Mouse (Mus musculus) heart, embryonic 15.5 days (tissue): Measurements from ENCODE around the gene Gm20683. TPM values are rescaled to one million over a fixed set of nuclear protein-coding genes. Genes with fewer than 3 reads are reported as not detected.

ENCODE experiments used
- ATAC-seq: fragments of 200-750 bp; cut with Nextera tagmentation; replicated peaks from 2 replicates; pipeline ENCODE4 v1.8.0; 2017; ENCODE audit warnings: low read depth, moderate TSS enrichment; ENCODE audit not compliant: insufficient number of reproducible peaks, insufficient read depth, low FRiP score
- H3K27ac ChIP-seq: fragments of 300-500 bp; sonication (generic); 2 replicates; pipeline ENCODE4 v1.5.1; 2015; ENCODE audit warnings: mild to moderate bottlenecking, inconsistent platforms
- H3K27me3 ChIP-seq: fragments of 300-500 bp; sonication (generic); 2 replicates; pipeline ENCODE4 v1.6.1; 2015; ENCODE audit warnings: inconsistent platforms
- H3K36me3 ChIP-seq: fragments of 300-500 bp; sonication (generic); 2 replicates; pipeline ENCODE4 v1.6.1; 2015; ENCODE audit warnings: mild to moderate bottlenecking, inconsistent platforms
- H3K4me1 ChIP-seq: fragments of 300-500 bp; sonication (generic); replicated peaks from 2 replicates; pipeline ENCODE4 v1.6.1; 2015; ENCODE audit warnings: inconsistent platforms
- H3K4me2 ChIP-seq: fragments of 300-500 bp; sonication (generic); 2 replicates; pipeline ENCODE4 v1.6.1; 2015; ENCODE audit warnings: inconsistent platforms, mild to moderate bottlenecking, moderate library complexity
- H3K4me3 ChIP-seq: fragments of 300-500 bp; sonication (generic); 2 replicates; pipeline ENCODE4 v1.5.1; 2015; ENCODE audit warnings: mild to moderate bottlenecking, inconsistent platforms
- H3K9ac ChIP-seq: fragments of 300-500 bp; sonication (generic); 2 replicates; pipeline ENCODE4 v1.6.1; 2015; ENCODE audit warnings: mild to moderate bottlenecking, inconsistent platforms
- H3K9me3 ChIP-seq: fragments of 300-500 bp; sonication (generic); replicated peaks from 2 replicates; pipeline ENCODE4 v1.6.1; 2016; ENCODE audit warnings: inconsistent platforms
- WGBS: fragments of 180-500 bp; shearing (Covaris S2); methylation state at CpG from one replicate; pipeline ENCODE4 v1.1.7; 2015; ENCODE audit warnings: mixed read lengths; 5-methylcytosine and 5-hydroxymethylcytosine counted together
- polyA plus RNA-seq: library from polyadenylated mRNA; unstranded; fragments of >200 nt; fragmentation: Nextera tagmentation; extraction: Ambion mirVana; gene quantifications from 2 replicates; pipeline ENCODE4 v1.2.1, GENCODE M21; 2015

Gene Gm20683
- polyA plus RNA-seq, 1 experiment from 2014 or later, result 1.7 TPM

DNA sequence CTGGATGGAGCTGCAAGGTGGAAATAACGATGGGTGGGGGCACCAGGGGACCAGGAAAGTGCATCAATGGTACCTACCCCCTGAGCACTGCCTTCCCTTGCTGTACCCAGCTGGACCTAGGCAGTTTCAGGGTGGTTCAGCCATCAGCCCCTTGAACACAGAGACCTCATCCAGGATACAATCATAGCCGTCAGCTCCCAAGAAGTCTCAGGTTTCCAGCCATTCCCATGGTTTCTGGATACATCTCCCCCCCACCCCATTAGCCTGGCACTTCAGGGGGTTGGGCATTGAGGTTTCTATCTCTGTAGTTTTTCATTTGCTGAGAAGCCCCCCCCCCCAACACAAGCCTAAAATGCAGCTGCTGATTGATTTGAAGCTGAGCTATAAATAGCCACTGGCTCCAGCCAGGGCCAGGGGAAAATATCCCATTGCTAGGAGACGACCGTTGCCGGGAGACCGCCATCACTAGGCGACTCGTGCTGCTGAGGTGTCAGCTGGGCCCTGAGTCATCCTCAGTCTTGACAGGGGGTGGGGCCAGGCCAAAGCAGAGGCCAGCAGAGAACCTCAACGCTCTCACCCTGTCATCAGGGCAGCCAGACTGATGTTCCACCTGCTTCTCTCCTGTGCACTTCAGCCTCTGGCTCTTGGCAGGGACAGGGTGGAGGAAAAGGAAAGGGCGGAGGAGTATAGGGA is 38.6 kb downstream of the Gm20683 start:
- H3K4me2 ChIP-seq, result peak overlapping the region; percentile 27; the same call in 1 of the 2 replicates
- no peak overlapping the region for H3K27ac ChIP-seq
- WGBS, result 7% methylated on average over 10 of the region's 10 CpGs

DNA sequence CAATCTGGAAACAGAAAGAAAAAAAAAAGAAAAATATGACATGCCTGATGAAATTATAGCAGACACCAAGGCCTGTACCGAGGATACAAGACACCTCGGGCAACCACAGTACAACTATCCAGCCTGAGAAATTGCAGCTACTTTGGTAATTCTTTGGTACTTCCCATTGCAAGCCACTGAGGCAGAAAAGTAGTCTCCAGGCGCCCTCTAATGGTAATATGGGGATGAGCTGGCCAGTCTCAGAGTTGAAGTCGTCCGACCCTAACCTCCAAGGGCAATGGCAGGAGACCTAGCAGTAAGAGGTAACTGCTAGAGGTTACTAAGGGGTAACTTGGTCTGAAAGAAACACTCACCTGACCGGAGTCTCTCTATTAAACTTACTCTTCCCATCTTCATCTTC is 40.5 kb downstream of the Gm20683 start:
- WGBS, result 5% methylated on average over 6 of the region's 6 CpGs

More for the DNA sequence above, 38.6 kb downstream of the Gm20683 start:
- no peak overlapping the region for H3K4me3 ChIP-seq
- H3K4me1 ChIP-seq, result peaks cover 9% of the 10 kb centered on the region
- no peaks in the 10 kb centered on the region for H3K36me3 ChIP-seq
- peak; percentile 82 for ATAC-seq
- H3K9ac ChIP-seq, result no peak overlapping the region
- H3K27me3 ChIP-seq, result peaks cover 17% of the 10 kb centered on the region
- H3K9me3 ChIP-seq, result no peaks in the 10 kb centered on the region

DNA sequence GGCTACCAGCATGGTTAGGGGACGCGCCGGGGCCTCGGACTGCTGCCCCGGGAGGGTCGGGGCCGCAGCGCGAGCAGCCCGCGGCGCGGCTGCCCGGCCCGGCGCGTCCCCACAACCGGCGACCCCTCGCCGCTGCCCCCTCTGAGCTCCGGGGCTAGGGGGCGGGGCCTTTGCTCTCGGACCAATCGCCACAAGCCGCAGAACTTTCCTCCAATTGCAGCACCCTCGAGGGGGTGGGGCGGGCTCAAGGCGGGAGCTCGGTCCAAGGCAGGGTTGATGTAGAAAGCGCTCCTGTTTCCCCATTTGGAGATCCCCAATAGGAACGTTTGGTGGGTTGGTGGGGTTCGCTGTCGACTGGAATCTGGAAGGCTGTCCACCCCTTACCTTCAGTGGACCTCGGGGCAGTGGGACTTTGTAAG is 44.6 kb downstream of the Gm20683 start, which contains the start of gene Metrn:
TSS of gene Metrn (minus strand) at position 186 of the 419 bp plus-strand sequence.
- Histone ChIP-seq H3K4me1 (peaks cover 31% of the 10 kb centered on the region), H3K4me2 (peak within 1 kb of the TSS; percentile 82), H3K27me3 (peaks cover 5% of the 10 kb centered on the region), H3K36me3 (no peaks in the 10 kb centered on the region), H3K9ac (peak within 1 kb of the TSS; percentile 65), H3K27ac (no peak within 1 kb of the TSS), H3K4me3 (peak within 1 kb of the TSS; percentile 69), H3K9me3 (no peaks in the 10 kb centered on the region)
- peak; percentile 78 for ATAC-seq
- 0% methylated on average over 35 of the region's 35 CpGs for WGBS

More for the DNA sequence above, 40.5 kb downstream of the Gm20683 start:
- Histone ChIP-seq H3K4me2 (no peak overlapping the region), H3K9ac (no peak overlapping the region), H3K4me3 (no peak overlapping the region), H3K9me3 (no peaks in the 10 kb centered on the region), H3K36me3 (no peaks in the 10 kb centered on the region), H3K27ac (no peak overlapping the region), H3K27me3 (peaks cover 15% of the 10 kb centered on the region), H3K4me1 (peaks cover 14% of the 10 kb centered on the region)
- ATAC-seq, result no peak

DNA sequence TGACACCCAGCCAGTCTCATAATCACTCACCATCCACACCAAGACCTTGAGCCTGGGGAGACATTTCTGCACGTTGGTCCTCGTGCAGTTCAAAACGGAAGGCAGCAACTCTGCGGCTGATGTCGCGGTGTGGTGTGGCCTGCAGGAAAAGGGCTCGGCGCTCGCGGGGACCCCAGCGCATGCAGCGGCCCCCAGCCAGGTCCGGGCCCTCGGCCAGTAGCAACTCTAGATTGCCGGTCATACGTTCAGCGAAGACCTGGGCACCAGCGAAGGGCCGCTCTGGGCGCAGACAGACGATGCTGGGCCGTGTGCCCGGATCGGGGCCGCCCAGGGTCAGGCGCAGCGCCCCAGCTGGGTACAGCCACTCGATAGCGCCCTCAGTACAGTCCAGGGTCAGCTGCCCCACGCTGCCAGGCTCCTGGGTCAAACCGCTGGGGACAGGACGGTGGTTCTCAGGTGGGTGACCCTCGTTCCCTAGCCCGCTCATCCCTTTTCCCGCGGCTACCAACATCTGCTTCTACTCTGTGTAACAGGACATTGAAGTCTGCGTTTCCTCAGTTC is 45.3 kb downstream of the Gm20683 start:
- no peak for ATAC-seq
- H3K36me3 ChIP-seq, result no peaks in the 10 kb centered on the region
- peaks cover 35% of the 10 kb centered on the region for H3K4me1 ChIP-seq
- H3K4me2 ChIP-seq, result peak overlapping the region; percentile 82
- H3K4me3 ChIP-seq, result peak overlapping the region; percentile 69
- no peaks in the 10 kb centered on the region for H3K9me3 ChIP-seq
- peak overlapping the region; percentile 65 for H3K9ac ChIP-seq
- peaks cover 1% of the 10 kb centered on the region; the same call in 1 of the 2 replicates for H3K27me3 ChIP-seq
- WGBS, result 4% methylated on average over 37 of the region's 37 CpGs
- no peak overlapping the region for H3K27ac ChIP-seq

DNA sequence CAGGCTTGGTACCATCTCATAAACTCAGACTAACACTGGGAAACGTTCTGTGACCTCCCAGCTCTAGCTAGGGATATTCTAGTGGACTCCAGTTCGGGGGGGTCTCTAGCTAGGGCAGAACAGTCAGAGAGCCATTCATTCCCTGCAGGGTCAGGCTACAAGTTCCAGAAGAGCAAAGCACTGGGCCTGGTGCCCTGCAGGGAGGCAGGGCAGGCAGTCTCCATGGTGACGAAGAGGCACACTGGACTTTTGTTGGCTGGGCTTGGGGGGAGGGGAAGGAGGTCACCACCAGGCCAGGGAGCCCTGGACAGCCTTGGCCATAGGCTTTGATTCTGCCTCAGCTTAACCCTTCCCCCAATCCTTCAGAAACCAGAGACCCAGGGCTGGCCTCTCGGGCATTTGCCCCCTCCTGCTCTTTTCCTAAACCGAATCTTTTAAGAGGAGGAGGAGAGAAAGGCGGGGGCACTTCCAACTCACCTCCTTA is 45.9 kb downstream of the Gm20683 start, which contains the start of gene AC134908.4:
TSS of gene AC134908.4 (minus strand) at position 51 of the 484 bp plus-strand sequence.
- peak within 1 kb of the TSS; percentile 65 for H3K9ac ChIP-seq
- no peaks in the 10 kb centered on the region for H3K36me3 ChIP-seq
- 35% methylated on average over 6 of the region's 6 CpGs for WGBS
- peak within 1 kb of the TSS; percentile 69 for H3K4me3 ChIP-seq
- no peak within 1 kb of the TSS for H3K27ac ChIP-seq
- H3K4me2 ChIP-seq, result peak within 1 kb of the TSS; percentile 82
- H3K4me1 ChIP-seq, result peaks cover 41% of the 10 kb centered on the region
- no peaks in the 10 kb centered on the region for H3K9me3 ChIP-seq
- H3K27me3 ChIP-seq, result no peaks in the 10 kb centered on the region
- ATAC-seq, result no peak

DNA sequence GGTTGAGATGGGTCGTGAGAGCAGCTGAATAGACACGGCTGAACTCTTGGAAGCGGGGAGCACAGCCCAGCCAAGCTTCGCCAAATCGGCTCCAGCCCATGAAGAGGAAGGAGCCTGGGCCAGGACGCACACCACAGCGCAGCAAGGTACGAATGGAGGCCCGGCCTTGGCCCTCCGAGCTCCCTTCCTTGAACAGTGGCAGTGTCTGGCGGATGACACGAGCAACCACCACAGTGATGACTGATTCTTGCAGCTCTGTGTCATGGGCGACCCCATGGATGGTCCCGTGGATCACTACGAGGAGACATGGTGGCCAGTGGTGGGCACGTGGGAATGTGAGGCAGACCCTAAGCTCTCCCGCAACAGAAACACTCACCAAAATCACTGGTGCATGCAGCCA is 46.6 kb downstream of the Gm20683 start:
- WGBS, result 85% methylated on average over 17 of the region's 17 CpGs
- peaks cover 45% of the 10 kb centered on the region for H3K4me1 ChIP-seq
- no peaks in the 10 kb centered on the region for H3K9me3 ChIP-seq
- no peak overlapping the region for H3K27ac ChIP-seq
- H3K36me3 ChIP-seq, result 0 out of 2 replicates have a peak, but pooled peaks cover 3% of the 10 kb centered on the region
- H3K4me3 ChIP-seq, result no peak overlapping the region
- no peak overlapping the region for H3K9ac ChIP-seq
- no peak for ATAC-seq
- 0 out of 2 replicates have a peak overlapping the region, but pooled peaks have one; percentile 82 for H3K4me2 ChIP-seq
- H3K27me3 ChIP-seq, result no peaks in the 10 kb centered on the region

DNA sequence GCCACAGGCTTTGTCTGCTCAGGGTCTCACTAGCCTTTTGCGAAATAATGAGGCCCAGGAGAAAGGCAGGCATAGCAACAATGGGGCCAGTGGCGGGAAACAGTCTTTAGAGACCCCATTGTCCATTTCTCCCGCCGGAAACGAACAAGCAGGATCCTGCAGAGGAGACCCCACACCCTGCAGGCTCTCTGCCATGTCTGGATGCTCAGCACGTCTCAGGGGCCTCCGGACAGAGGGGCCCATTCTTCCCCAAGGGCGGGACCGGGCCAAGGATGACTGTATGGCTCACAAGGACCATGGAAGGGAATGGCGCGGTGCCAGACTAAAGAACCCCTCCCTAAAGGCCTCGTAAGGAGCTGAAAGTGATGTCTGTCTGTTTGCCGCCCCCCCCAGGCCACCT is 47.4 kb downstream of the Gm20683 start:
- ATAC-seq, result no peak
- H3K9me3 ChIP-seq, result no peaks in the 10 kb centered on the region
- 73% methylated on average over 13 of the region's 13 CpGs for WGBS
- H3K9ac ChIP-seq, result no peak overlapping the region
- H3K4me2 ChIP-seq, result no peak overlapping the region
- peaks cover 9% of the 10 kb centered on the region; the same call in 1 of the 2 replicates for H3K36me3 ChIP-seq
- H3K27me3 ChIP-seq, result no peaks in the 10 kb centered on the region
- H3K4me3 ChIP-seq, result no peak overlapping the region
- peaks cover 45% of the 10 kb centered on the region for H3K4me1 ChIP-seq
- 0 out of 2 replicates have a peak overlapping the region, but pooled peaks have one; percentile 91 for H3K27ac ChIP-seq

DNA sequence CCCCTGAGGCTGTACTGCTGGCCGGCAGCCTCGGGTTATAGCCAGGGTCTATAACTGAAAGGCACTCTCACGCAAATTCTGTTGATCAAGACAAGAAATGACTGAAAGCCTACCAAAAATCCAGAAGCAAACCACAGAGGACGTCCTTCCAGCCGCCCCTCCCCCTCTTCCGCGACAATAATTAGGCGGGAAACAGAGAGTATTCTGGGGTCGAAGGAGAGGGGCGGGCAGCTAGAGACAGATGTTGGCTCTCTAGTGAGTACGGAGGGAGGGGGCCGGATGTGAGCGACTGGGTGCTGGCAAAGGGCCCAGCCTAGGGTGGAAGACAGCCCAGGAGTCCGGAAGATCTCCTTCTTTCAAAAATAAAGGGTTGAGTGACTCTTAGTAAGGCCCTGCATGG is 48.9 kb downstream of the Gm20683 start, which contains the start of gene Fam173a:
TSS of gene Fam173a (minus strand) at position 287 of the 400 bp plus-strand sequence.
- H3K4me3 ChIP-seq, result peak within 1 kb of the TSS; percentile 63
- peaks cover 20% of the 10 kb centered on the region; the same call in 1 of the 2 replicates for H3K36me3 ChIP-seq
- no peaks in the 10 kb centered on the region for H3K27me3 ChIP-seq
- peak within 1 kb of the TSS; percentile 79 for H3K4me2 ChIP-seq
- H3K27ac ChIP-seq, result peak within 1 kb of the TSS; percentile 91
- H3K4me1 ChIP-seq, result peaks cover 45% of the 10 kb centered on the region
- H3K9me3 ChIP-seq, result no peaks in the 10 kb centered on the region
- peak within 1 kb of the TSS; percentile 55 for H3K9ac ChIP-seq
- WGBS, result 1% methylated on average over 14 of the region's 14 CpGs
- peak; percentile 77 for ATAC-seq

DNA sequence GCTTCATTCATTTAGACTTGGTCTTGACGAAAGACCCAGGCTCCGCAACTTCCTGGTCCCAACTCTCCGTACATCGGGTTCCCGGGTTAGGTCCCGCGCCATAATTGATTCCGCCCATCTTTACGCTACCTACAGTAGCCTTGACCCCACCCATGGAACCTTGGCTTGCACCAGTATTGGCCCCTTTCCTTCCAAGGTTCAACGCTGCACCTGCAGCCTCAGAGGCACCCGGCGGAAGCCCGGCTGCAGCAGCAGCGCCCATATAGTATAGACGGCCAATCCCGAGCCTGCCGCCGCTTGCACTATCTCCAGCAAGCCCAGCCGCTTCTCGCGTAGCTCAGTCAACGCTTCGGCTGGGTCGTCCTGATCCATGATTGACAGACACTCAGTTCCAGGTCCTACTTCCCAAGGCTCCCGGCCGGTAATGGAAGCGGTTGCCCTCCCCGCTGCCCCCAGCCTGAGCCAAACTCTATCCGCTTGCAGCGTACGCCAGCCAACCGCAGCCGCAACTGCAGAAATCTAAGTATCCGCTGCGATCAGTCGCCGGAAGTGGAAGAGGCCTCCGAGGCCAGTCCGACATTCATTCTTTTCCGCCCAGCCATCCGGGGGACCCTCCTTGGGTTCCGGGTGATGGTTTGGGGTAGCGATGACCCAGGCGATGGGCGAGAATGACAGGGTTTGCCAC is 49.6 kb downstream of the Gm20683 start:
- Histone ChIP-seq H3K36me3 (peaks cover 25% of the 10 kb centered on the region; the same call in 1 of the 2 replicates), H3K27me3 (no peaks in the 10 kb centered on the region), H3K27ac (peak overlapping the region; percentile 91), H3K4me3 (peak overlapping the region; percentile 63), H3K9ac (peak overlapping the region; percentile 55), H3K4me1 (peaks cover 45% of the 10 kb centered on the region), H3K9me3 (no peaks in the 10 kb centered on the region), H3K4me2 (peak overlapping the region; percentile 79)
- peak; percentile 35; the same call in 1 of the 2 replicates for ATAC-seq
- WGBS, result under 1% methylated on average over 45 of the region's 45 CpGs

DNA sequence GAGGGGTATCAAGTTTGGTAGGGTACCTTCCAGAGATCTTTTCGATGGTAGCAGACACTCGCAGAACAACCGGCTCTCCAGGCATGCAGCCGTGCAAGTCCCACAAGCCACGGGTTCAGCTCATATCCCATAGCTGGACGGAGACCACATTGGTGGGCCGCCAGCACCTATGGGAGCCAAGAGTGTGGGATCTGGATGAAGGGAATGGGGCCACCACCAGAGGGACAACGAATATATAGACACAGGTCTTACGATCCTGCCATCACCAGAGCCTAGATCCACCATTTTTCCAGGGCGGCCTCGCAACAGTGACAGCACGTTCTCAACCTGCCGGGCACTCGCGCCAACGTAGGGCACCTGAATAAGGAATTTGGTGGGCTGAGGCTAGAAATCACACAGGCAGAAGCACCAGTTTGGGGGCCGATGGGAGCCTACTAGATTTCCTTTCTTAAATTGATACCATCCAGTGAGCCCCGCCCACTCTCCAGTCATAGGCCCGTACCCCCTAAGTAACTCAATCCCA is 50.2 kb downstream of the Gm20683 start:
- H3K27me3 ChIP-seq, result no peaks in the 10 kb centered on the region
- peaks cover 43% of the 10 kb centered on the region for H3K4me1 ChIP-seq
- ATAC-seq, result 0 out of 2 replicates have a peak, but pooled peaks have one; percentile 2
- no peaks in the 10 kb centered on the region for H3K9me3 ChIP-seq
- WGBS, result 24% methylated on average over 19 of the region's 19 CpGs
- H3K36me3 ChIP-seq, result peaks cover 25% of the 10 kb centered on the region; the same call in 1 of the 2 replicates
- peak overlapping the region; percentile 63 for H3K4me3 ChIP-seq
- H3K9ac ChIP-seq, result peak overlapping the region; percentile 55
- H3K4me2 ChIP-seq, result peak overlapping the region; percentile 79
- peak overlapping the region; percentile 91 for H3K27ac ChIP-seq
